Mouse (Mus musculus) liver, embryonic 12.5 days (tissue): ENCODE measurements around the gene Cux1. TPM values are rescaled to one million over a fixed set of nuclear protein-coding genes. Genes with fewer than 3 reads are reported as not detected.
A peak's percentile ranks its signal among the peaks of the same experiment; 100 is the strongest.

Experiments used
- ATAC-seq: fragments of 200-750 bp; cut with Nextera tagmentation; 2 replicates; pipeline ENCODE4 v1.8.0; 2017; ENCODE audit warnings: moderate number of reproducible peaks, mild to moderate bottlenecking, moderate library complexity
- H3K27ac ChIP-seq: fragments of 300-500 bp; sonication (generic); 2 replicates; pipeline ENCODE4 v1.5.1; 2016; ENCODE audit warnings: mild to moderate bottlenecking
- H3K27me3 ChIP-seq: fragments of 300-500 bp; sonication (generic); replicated peaks from 2 replicates; pipeline ENCODE4 v1.6.1; 2016; ENCODE audit warnings: mild to moderate bottlenecking, moderate library complexity
- H3K36me3 ChIP-seq: fragments of 300-500 bp; sonication (generic); 2 replicates; pipeline ENCODE4 v1.6.1; 2016; ENCODE audit warnings: mild to moderate bottlenecking, moderate library complexity
- H3K4me1 ChIP-seq: fragments of 300-500 bp; sonication (generic); 2 replicates; pipeline ENCODE4 v1.6.1; 2016
- H3K4me2 ChIP-seq: fragments of 300-500 bp; sonication (generic); 2 replicates; pipeline ENCODE4 v1.6.1; 2016; ENCODE audit warnings: mild to moderate bottlenecking, moderate library complexity
- H3K4me3 ChIP-seq: fragments of 300-500 bp; sonication (generic); 2 replicates; pipeline ENCODE4 v1.5.1; 2016; ENCODE audit warnings: mild to moderate bottlenecking, moderate library complexity
- H3K9ac ChIP-seq: fragments of 300-500 bp; sonication (generic); 2 replicates; pipeline ENCODE4 v1.6.1; 2016; ENCODE audit warnings: mild to moderate bottlenecking, moderate library complexity
- H3K9me3 ChIP-seq: fragments of 300-500 bp; sonication (generic); replicated peaks from 2 replicates; pipeline ENCODE4 v1.6.1; 2016; ENCODE audit warnings: mild to moderate bottlenecking, moderate library complexity
- WGBS: fragments of 180-500 bp; shearing (Covaris S2); methylation state at CpG from one replicate; pipeline ENCODE4 v1.1.7; 2016; ENCODE audit not compliant: insufficient replicate concordance; 5-methylcytosine and 5-hydroxymethylcytosine counted together
- polyA plus RNA-seq: library from polyadenylated mRNA; unstranded; fragments of >200 nt; fragmentation: Nextera tagmentation; extraction: Ambion mirVana; gene quantifications from 2 replicates; pipeline ENCODE4 v1.2.1, GENCODE M21; 2016

Gene Cux1
- polyA plus RNA-seq, 1 experiment from 2014 or later: 29.8 TPM

GRCm38 (mm10) chr5:136240381-136240780 is 326.9 kb downstream of the Cux1 start:
- H3K4me3 ChIP-seq: no peak overlapping the region
- H3K27me3 ChIP-seq: peaks cover 62% of the 10 kb centered on the region
- ATAC-seq: no peak
- no peak overlapping the region for H3K9ac ChIP-seq
- no peak overlapping the region for H3K27ac ChIP-seq
- 41% methylated on average over 1 of the region's 1 CpGs for WGBS
- peaks cover 36% of the 10 kb centered on the region for H3K4me1 ChIP-seq
- no peaks in the 10 kb centered on the region for H3K9me3 ChIP-seq
- H3K36me3 ChIP-seq: no peaks in the 10 kb centered on the region
- no peak overlapping the region for H3K4me2 ChIP-seq

- ATAC-seq: no peak
Observed at GRCm38 (mm10) chr5:136237607-136238006, 329.7 kb downstream of the Cux1 start.

GRCm38 (mm10) chr5:136236611-136237010 is 330.7 kb downstream of the Cux1 start:
- ATAC-seq: no peak
- H3K4me3 ChIP-seq: no peak overlapping the region
- peaks cover 5% of the 10 kb centered on the region for H3K36me3 ChIP-seq
- H3K27ac ChIP-seq: no peak overlapping the region
- WGBS: 64% methylated on average over 5 of the region's 5 CpGs
- no peak overlapping the region for H3K9ac ChIP-seq
- H3K4me1 ChIP-seq: peaks cover 16% of the 10 kb centered on the region
- no peak overlapping the region for H3K4me2 ChIP-seq
- H3K9me3 ChIP-seq: no peaks in the 10 kb centered on the region
- H3K27me3 ChIP-seq: peaks cover 59% of the 10 kb centered on the region

More at GRCm38 (mm10) chr5:136237607-136238006, 329.7 kb downstream of the Cux1 start:
- Histone ChIP-seq H3K4me2 (peak overlapping the region; percentile 53), H3K4me3 (peak overlapping the region; percentile 26), H3K27ac (no peak overlapping the region), H3K9ac (no peak overlapping the region), H3K9me3 (no peaks in the 10 kb centered on the region), H3K27me3 (peaks cover 55% of the 10 kb centered on the region), H3K4me1 (peaks cover 18% of the 10 kb centered on the region), H3K36me3 (no peaks in the 10 kb centered on the region)
- WGBS: 3% methylated on average over 19 of the region's 19 CpGs

- H3K4me2 ChIP-seq: no peak overlapping the region
- H3K9ac ChIP-seq: no peak overlapping the region
- no peaks in the 10 kb centered on the region for H3K9me3 ChIP-seq
- no peak for ATAC-seq
- no peaks in the 10 kb centered on the region for H3K4me1 ChIP-seq
- H3K27ac ChIP-seq: no peak overlapping the region
- WGBS: 65% methylated on average over 4 of the region's 4 CpGs
- H3K36me3 ChIP-seq: peaks cover 12% of the 10 kb centered on the region
- H3K27me3 ChIP-seq: peaks cover 41% of the 10 kb centered on the region
- H3K4me3 ChIP-seq: no peak overlapping the region
Observed at GRCm38 (mm10) chr5:136230348-136231035, 336.8 kb downstream of the Cux1 start.

GRCm38 (mm10) chr5:136226246-136226876 is 340.9 kb downstream of the Cux1 start:
- H3K4me3 ChIP-seq: no peak overlapping the region
- peaks cover 17% of the 10 kb centered on the region; the same call in 1 of the 2 replicates for H3K36me3 ChIP-seq
- no peak for ATAC-seq
- peaks cover 12% of the 10 kb centered on the region; the same call in 1 of the 2 replicates for H3K27me3 ChIP-seq
- no peaks in the 10 kb centered on the region for H3K4me1 ChIP-seq
- H3K4me2 ChIP-seq: no peak overlapping the region
- WGBS: 38% methylated on average over 7 of the region's 7 CpGs
- H3K9ac ChIP-seq: no peak overlapping the region
- no peak overlapping the region for H3K27ac ChIP-seq
- H3K9me3 ChIP-seq: no peaks in the 10 kb centered on the region

GRCm38 (mm10) chr5:136218585-136218984 is 348.7 kb downstream of the Cux1 start:
- no peak overlapping the region for H3K27ac ChIP-seq
- H3K9ac ChIP-seq: no peak overlapping the region
- ATAC-seq: no peak
- H3K4me2 ChIP-seq: no peak overlapping the region
- WGBS: 74% methylated on average over 12 of the region's 12 CpGs
- H3K4me3 ChIP-seq: no peak overlapping the region
- H3K27me3 ChIP-seq: no peaks in the 10 kb centered on the region
- H3K9me3 ChIP-seq: no peaks in the 10 kb centered on the region
- peaks cover under 1% of the 10 kb centered on the region; the same call in 1 of the 2 replicates for H3K36me3 ChIP-seq
- peaks cover 3% of the 10 kb centered on the region; the same call in 1 of the 2 replicates for H3K4me1 ChIP-seq

GRCm38 (mm10) chr5:136217932-136218381 is 349.3 kb downstream of the Cux1 start:
- ATAC-seq: no peak
- Histone ChIP-seq H3K9me3 (no peaks in the 10 kb centered on the region), H3K27ac (no peak overlapping the region), H3K36me3 (no peaks in the 10 kb centered on the region), H3K27me3 (no peaks in the 10 kb centered on the region), H3K4me2 (no peak overlapping the region), H3K9ac (no peak overlapping the region), H3K4me3 (no peak overlapping the region), H3K4me1 (peaks cover 3% of the 10 kb centered on the region; the same call in 1 of the 2 replicates)
- 27% methylated on average over 4 of the region's 4 CpGs for WGBS

GRCm38 (mm10) chr5:136217004-136217665 is 350.2 kb downstream of the Cux1 start:
- Histone ChIP-seq H3K36me3 (no peaks in the 10 kb centered on the region), H3K9me3 (no peaks in the 10 kb centered on the region), H3K4me2 (no peak overlapping the region), H3K27me3 (no peaks in the 10 kb centered on the region), H3K27ac (no peak overlapping the region), H3K4me1 (peaks cover 3% of the 10 kb centered on the region; the same call in 1 of the 2 replicates), H3K4me3 (no peak overlapping the region), H3K9ac (no peak overlapping the region)
- no peak for ATAC-seq
- WGBS: 59% methylated on average over 18 of the region's 18 CpGs

GRCm38 (mm10) chr5:136215958-136216357 is 351.3 kb downstream of the Cux1 start:
- no peak overlapping the region for H3K9ac ChIP-seq
- H3K4me1 ChIP-seq: peaks cover 3% of the 10 kb centered on the region; the same call in 1 of the 2 replicates
- no peak overlapping the region for H3K27ac ChIP-seq
- H3K27me3 ChIP-seq: no peaks in the 10 kb centered on the region
- H3K4me3 ChIP-seq: no peak overlapping the region
- 81% methylated on average over 5 of the region's 5 CpGs for WGBS
- H3K9me3 ChIP-seq: no peaks in the 10 kb centered on the region
- no peaks in the 10 kb centered on the region for H3K36me3 ChIP-seq
- H3K4me2 ChIP-seq: no peak overlapping the region
- no peak for ATAC-seq

GRCm38 (mm10) chr5:136215211-136215610 is 352.1 kb downstream of the Cux1 start:
- Histone ChIP-seq H3K4me2 (no peak overlapping the region), H3K27ac (no peak overlapping the region), H3K9me3 (no peaks in the 10 kb centered on the region), H3K4me1 (peaks cover 3% of the 10 kb centered on the region; the same call in 1 of the 2 replicates), H3K36me3 (no peaks in the 10 kb centered on the region), H3K9ac (no peak overlapping the region), H3K4me3 (no peak overlapping the region), H3K27me3 (no peaks in the 10 kb centered on the region)
- 75% methylated on average over 3 of the region's 3 CpGs for WGBS
- ATAC-seq: no peak

GRCm38 (mm10) chr5:136213716-136214115 is 353.6 kb downstream of the Cux1 start:
- no peak overlapping the region for H3K4me2 ChIP-seq
- H3K27ac ChIP-seq: no peak overlapping the region
- no peak overlapping the region for H3K9ac ChIP-seq
- H3K36me3 ChIP-seq: no peaks in the 10 kb centered on the region
- WGBS: 61% methylated on average over 5 of the region's 5 CpGs
- H3K4me1 ChIP-seq: peaks cover 3% of the 10 kb centered on the region; the same call in 1 of the 2 replicates
- H3K9me3 ChIP-seq: no peaks in the 10 kb centered on the region
- no peak overlapping the region for H3K4me3 ChIP-seq
- ATAC-seq: no peak
- no peaks in the 10 kb centered on the region for H3K27me3 ChIP-seq

GRCm38 (mm10) chr5:136212716-136213115 is 354.6 kb downstream of the Cux1 start:
- no peak for ATAC-seq
- Histone ChIP-seq H3K36me3 (no peaks in the 10 kb centered on the region), H3K27me3 (no peaks in the 10 kb centered on the region), H3K9ac (no peak overlapping the region), H3K4me2 (no peak overlapping the region), H3K4me1 (no peaks in the 10 kb centered on the region), H3K9me3 (no peaks in the 10 kb centered on the region), H3K4me3 (no peak overlapping the region), H3K27ac (no peak overlapping the region)
- 81% methylated on average over 11 of the region's 11 CpGs for WGBS
